Mouse (Mus musculus): ENCODE measurements around the gene Ugt1a9.
A peak's percentile ranks its signal among the peaks of the same experiment; 100 is the strongest.
"Not testable (repeated sequence)": the region's sequence is repeated elsewhere in the genome, so short reads cannot be mapped to it uniquely, and the experiment has no call there.

The Ugt1a9 gene

GRCm38 (mm10) chr1:88070495-88070894, at the start of gene Ugt1a9:
Gene Ugt1a9, plus strand, starts transcription at chr1:88070800.
- DNase-seq = no peak

- not testable (repeated sequence) for DNase-seq
These were observed 45.4 kb upstream of the Ugt1a9 start for GRCm38 (mm10) chr1:88025244-88025643.

- peak; percentile 45 for DNase-seq
These were observed 27.6 kb upstream of the Ugt1a9 start for GRCm38 (mm10) chr1:88043044-88043443.

DNA sequence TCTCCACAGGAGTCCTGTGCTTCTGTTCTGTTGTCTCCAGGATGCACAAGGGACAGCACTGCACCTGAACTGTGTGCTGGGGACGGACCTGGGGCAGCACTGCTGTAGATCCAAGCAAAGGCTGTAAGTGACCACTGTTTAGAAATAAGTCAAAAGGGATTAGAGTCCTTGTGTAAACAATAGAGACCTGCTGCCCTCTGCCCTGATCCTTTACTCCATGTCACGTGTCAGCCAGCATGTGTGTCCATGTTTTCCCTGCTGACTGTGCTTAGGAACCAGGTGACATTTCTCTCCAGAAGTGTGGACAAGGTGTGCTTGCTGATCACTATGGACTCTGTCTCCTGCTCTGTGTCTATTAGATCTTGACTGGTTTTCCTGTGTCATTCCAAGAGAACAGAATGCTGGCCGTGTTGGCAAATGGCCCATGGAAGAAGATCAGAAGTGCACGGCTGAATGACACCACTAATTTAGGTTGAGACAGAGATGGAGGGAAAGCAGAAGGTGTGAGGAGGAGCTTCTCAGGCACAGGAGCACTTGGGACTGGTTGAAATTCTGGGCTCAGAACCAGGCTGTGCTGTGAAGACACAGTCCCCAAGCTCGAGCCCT, 25.7 kb upstream of the Ugt1a9 start:
- DNase-seq = peak; percentile 31

- not testable (repeated sequence) for DNase-seq
These were observed 23.2 kb upstream of the Ugt1a9 start for GRCm38 (mm10) chr1:88047408-88047807.

DNA sequence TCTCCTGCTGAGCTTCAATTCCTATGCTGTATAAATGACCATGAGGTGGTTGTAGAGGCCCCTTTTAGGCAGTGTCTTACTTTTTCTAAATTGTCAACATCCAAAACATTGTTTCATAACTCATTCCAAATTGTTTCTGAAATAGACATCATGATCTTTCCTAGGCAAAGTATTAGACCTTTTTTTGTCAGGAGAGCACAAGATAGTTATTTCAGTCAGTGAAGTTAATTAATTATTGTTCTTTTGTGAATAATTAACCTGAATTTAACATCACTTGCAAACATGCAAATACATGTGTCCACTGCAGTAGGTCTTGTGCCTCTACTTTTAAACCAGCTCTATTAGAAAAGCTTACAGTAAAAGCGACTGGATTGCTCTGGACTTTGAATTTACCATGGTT, 15.5 kb upstream of the Ugt1a9 start, which contains the start of gene Ugt1a10:
Ugt1a10 (plus strand) TSS at position 301 of the 400 bp plus-strand sequence.
- peak; percentile 19 for DNase-seq

- DNase-seq = not testable (repeated sequence)
These were observed 4.0 kb upstream of the Ugt1a9 start for GRCm38 (mm10) chr1:88066472-88067102.

- DNase-seq = no peak
These were observed 302 bp downstream of the Ugt1a9 start for GRCm38 (mm10) chr1:88070902-88071301.

DNA sequence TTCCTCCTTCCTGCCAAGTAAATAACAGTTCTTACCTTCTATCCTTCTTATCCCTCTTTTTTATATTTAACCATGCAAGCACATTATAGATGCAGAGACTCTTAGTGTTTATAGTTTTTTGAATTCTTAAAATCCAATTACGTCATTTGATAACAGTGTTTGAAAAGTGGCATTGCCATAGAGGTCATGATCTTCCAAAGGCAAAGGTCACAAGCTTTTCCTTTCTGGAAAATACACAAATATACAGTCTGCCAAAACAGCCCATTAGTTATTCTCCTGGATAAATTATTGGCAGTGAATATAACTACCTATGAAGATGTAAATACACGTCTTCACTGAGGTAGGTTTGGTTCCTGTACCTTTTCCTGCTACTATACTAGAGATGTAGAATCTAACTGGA, 3.9 kb downstream of the Ugt1a9 start:
- DNase-seq = no peak

- no peak for DNase-seq
These were observed 6.5 kb downstream of the Ugt1a9 start for GRCm38 (mm10) chr1:88077128-88077527.

GRCm38 (mm10) chr1:88081670-88082069, 11.1 kb downstream of the Ugt1a9 start:
- DNase-seq = no peak

GRCm38 (mm10) chr1:88086125-88086524, 15.5 kb downstream of the Ugt1a9 start:
- no peak for DNase-seq

GRCm38 (mm10) chr1:88087513-88087912, 16.9 kb downstream of the Ugt1a9 start, which contains the start of gene Ugt1a8:
Gene Ugt1a8, plus strand, starts transcription at chr1:88087813.
- no peak for DNase-seq

DNA sequence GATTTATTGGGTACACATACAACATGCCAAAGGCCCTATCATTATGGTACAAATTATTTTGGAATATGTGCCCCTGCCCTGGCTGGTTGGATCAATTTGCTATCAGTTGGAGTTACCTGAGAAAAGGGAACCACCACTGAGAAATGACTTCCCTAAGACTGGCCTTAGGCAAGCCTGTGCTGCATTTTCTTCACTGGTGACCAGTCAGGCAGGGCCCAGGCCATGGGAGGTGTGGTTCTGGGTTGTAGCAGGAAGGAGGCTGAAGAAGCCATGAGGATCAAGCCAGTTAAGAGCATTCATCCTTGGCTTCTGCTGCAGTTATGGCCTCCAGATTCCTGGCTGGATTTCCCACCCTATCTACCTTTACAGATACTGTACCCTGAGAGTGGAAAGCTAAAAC, 21.7 kb downstream of the Ugt1a9 start:
- no peak for DNase-seq

DNA sequence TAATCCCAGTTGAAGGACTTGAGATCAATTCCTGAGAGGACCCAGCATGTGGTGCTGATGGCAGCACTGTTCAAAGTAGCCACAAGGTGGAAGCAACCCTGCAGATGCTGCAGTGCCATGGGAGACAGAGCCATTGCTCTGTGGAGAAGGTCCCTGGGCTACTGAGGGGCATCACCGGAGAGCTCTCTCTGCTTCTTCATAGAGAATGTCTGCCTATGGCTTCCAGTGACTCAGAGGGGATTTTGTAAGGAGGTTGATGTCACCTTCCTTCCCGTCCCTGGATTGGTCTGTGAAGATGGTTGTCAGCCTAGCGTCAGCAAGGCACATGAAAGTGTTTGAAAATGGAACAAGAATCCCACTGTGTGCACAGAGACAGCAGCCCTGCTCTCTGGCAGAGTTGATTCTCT, 23.7 kb downstream of the Ugt1a9 start:
- peak; percentile 67 for DNase-seq

DNA sequence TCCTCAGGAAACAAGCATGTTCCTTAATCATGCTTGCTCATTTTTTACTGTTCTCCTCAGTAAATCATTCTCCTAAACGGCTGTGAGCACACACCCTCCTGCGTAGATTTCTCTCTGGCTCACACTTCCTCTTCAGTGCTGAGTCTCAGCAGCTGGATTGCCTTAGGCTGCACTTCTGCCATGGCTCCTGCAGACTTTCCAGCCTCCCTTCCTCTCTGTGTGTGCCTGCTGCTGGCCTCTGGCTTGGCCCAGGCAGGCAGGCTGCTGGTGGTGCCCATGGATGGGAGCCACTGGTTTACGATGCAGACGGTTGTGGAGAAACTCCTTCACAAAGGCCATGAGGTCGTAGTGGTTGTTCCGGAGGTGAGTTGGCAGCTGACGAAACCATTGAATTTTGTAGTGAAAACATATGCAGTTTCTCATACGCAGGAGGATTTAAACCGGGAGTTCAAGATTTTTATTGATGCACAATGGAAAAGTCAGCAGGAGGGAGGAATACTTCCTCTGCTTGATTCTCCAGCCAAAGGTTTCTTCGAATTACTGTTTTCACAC, 24.4 kb downstream of the Ugt1a9 start, which contains the start of gene Ugt1a7c:
Ugt1a7c (plus strand) TSS at position 122 of the 552 bp plus-strand sequence.
- peak; percentile 77 for DNase-seq

GRCm38 (mm10) chr1:88098546-88098945, 27.9 kb downstream of the Ugt1a9 start:
- not testable (repeated sequence) for DNase-seq

DNA sequence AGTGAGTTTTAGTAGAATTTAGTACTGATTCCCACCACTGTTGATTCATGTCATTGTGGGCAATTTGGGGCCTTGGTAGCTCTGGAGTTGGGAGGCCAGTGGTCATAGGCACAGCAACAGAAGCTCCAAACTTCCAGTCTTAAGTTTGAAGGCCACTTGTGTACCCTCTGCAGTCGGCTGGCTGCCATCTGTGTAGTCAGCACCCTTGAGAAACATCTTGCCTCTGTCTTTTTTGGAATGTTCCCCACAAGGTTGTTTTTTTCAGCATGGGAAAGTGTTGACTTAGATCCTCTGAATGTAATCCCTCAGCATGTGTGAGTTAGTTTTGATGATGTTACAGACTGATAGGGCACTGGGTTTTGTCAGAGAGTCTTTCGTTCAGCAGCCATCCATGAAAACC, 29.1 kb downstream of the Ugt1a9 start:
- not testable (repeated sequence) for DNase-seq

- not testable (repeated sequence) for DNase-seq
These were observed 32.4 kb downstream of the Ugt1a9 start, which contains the start of gene Ugt1a6b for GRCm38 (mm10) chr1:88103019-88103418. Gene Ugt1a6b, plus strand, starts transcription at chr1:88103252.

DNA sequence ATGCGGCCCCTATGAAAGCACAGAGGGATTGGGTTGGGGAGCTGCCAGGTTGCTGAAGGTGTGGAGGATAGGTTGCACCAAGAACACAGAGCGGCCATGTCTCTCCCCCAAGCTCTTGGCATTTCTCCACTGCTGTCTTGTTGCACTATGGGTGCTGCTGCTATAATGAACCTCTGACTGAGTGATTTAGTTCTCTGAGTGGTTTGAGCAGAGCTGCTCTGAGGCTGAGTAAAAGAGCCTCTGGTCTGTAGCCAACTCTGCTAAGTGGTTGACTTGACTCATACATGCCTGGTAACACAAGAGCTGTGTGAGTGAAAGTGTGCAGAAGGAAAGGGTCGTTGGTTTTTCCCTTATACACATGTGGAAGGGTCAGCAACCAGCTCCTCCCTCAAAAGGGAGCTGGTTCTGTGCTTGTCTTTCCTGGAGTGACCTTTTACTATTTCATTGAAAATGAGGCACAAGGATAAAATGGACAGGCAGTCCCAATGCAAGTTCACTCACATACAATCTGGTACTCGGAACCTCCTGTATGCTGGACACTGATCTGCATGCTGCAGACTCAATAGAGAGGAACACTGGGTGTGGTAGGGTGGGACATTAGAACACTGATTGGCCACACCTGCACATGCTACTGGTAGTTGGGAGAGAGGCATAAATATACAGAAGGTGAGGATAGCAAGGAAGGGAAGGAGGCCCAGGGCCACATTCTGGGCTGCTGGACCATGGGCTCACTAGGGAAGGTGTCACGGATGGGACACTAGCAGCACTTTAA, 33.3 kb downstream of the Ugt1a9 start:
- DNase-seq = not testable (repeated sequence)

GRCm38 (mm10) chr1:88104667-88105430, 34.2 kb downstream of the Ugt1a9 start:
- no peak for DNase-seq

DNA sequence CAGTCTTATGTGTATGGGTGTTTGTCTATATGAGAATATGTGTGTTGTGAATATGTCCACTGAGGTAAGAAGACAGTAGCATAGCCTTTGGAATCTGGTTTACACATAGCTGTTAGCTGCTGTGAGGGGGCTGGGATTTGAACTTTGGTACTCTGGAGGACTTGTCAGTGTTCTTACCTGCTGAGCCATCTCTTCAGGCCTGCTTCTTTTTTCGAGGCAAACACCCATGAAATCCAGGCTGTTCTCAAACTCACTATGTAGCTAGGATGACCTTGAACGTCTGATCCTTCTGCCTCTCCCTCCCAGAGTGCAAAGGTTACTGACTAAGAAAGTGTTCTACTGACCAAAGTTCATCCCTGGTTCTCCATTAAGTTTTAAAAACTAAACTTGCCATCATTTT, 35.1 kb downstream of the Ugt1a9 start:
- DNase-seq = peak; percentile 93
